ENCODE assay signal across 10 mouse cellular contexts in the genomic region with DNA sequence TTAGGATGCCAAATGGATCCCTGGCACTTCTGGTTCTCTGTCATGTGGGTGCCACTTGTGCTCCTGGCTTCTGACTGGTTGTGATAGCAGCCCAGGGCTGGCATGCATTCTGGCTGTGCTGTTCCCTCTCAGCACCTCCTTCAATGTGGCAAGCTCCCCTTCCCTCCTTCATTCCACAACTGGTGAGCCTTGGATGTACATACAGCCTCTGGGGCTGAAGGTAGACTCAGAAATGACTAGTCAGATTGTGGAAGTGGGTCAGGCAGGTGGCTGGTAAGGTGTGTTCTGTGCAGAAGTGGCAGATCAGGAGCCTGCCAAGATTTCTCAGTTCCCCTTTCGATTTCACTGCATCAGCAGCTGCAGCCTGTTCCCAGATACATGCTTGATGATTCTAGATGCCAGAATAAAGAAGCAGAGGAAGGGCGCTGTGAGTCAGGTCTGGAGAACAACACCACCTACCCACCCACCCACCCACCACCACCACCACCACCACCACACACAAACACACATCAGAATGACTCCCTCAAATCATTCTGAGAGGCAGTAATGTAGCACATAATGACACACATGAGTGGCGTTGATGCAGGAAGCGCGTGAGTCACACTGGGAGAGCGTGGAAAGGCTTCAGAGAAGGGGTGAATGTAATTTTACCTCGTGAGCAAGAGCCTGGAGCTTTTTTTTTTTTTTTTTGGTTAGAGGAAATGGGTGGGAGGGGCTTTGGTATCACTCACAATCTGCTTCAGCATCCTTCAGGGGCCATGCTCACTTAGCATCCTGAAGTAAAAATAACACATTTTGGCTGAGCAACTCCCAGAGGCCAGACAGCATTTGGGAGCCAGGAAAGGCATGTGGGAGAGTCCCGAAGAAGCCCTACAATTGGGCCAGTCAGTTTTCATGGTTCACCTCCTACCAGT.
DNase-seq lines count a peak whose midpoint lies in the region; ATAC-seq and TF ChIP-seq lines count a peak whose summit lies in the region.
"Had no signal": no experiment of that assay in that cellular context is flagged by ENCODE, and none has a peak within 500 bp of the region (broad histone marks: within the 10 kb centered on the region; RNA-seq: fewer than 3 reads in every experiment).

No protein-coding gene starts in this region.

- TF ChIP-seq POLR2A in olfactory bulb, adult 2 months (IDR thresholded peaks at IDR 0.05; ENCODE audit: insufficient read depth, low read depth, low read length) = no peak

- peak; percentile 6 for DNase-seq in forebrain, embryonic 14.5 days (ENCODE audit: low spot score)
- DNase-seq in T-cell, adult 2 months (ENCODE audit: low spot score) = peak; percentile 31
- DNase-seq in induced T-regulatory cell, adult 2 months (ENCODE audit: low read depth) = peak; percentile 58
- DNase-seq in kidney, postnatal 25 days = no peak
- DNase-seq in midbrain, embryonic 11.5 days (ENCODE audit: low spot score, missing footprints) = no peak

- no peak for TF ChIP-seq CTCF in olfactory bulb, adult 2 months (IDR thresholded peaks at IDR 0.05; ENCODE audit: insufficient read depth, low read depth, low read length)

- no peak overlapping the region for H3K4me2 ChIP-seq in forebrain, embryonic 14.5 days (ENCODE audit: low read length)
- no peak overlapping the region for H3K4me2 ChIP-seq in forebrain, embryonic 13.5 days
- no peak overlapping the region for H3K4me2 ChIP-seq in midbrain, embryonic 15.5 days
- no peak overlapping the region for H3K4me2 ChIP-seq in midbrain, embryonic 11.5 days
- H3K4me2 ChIP-seq: embryonic facial prominence, embryonic 13.5 days; limb, embryonic 15.5 days had no signal

- H3K4me3 ChIP-seq in forebrain, embryonic 14.5 days (ENCODE audit: low read depth, low read length) = no peak overlapping the region
- no peak overlapping the region for H3K4me3 ChIP-seq in forebrain, embryonic 13.5 days
- H3K4me3 ChIP-seq in olfactory bulb, adult 2 months (ENCODE audit: insufficient read depth, low read depth, low read length) = no peak overlapping the region
- H3K4me3 ChIP-seq in midbrain, embryonic 15.5 days = no peak overlapping the region
- no peak overlapping the region for H3K4me3 ChIP-seq in midbrain, embryonic 11.5 days (ENCODE audit: low read depth, low read length)
- H3K4me3 ChIP-seq: embryonic facial prominence, embryonic 13.5 days; limb, embryonic 15.5 days had no signal

- H3K27ac ChIP-seq in forebrain, embryonic 14.5 days (ENCODE audit: low read depth, low read length) = no peak overlapping the region
- H3K27ac ChIP-seq in forebrain, embryonic 13.5 days = no peak overlapping the region
- peak overlapping the region; percentile 90 for H3K27ac ChIP-seq in olfactory bulb, adult 2 months (ENCODE audit: insufficient read depth, low read depth, low read length)
- no peak overlapping the region for H3K27ac ChIP-seq in midbrain, embryonic 15.5 days
- no peak overlapping the region for H3K27ac ChIP-seq in midbrain, embryonic 11.5 days (ENCODE audit: low read depth, low read length)
- H3K27ac ChIP-seq: embryonic facial prominence, embryonic 13.5 days; limb, embryonic 15.5 days had no signal

- 82% methylated on average over 8 of the region's 8 CpGs for WGBS in forebrain, embryonic 14.5 days
- 81% methylated on average over 8 of the region's 8 CpGs for WGBS in forebrain, embryonic 13.5 days
- WGBS in olfactory bulb, adult 2 months = 36% methylated on average over 8 of the region's 8 CpGs
- WGBS in midbrain, embryonic 15.5 days = 72% methylated on average over 8 of the region's 8 CpGs
- 84% methylated on average over 8 of the region's 8 CpGs for WGBS in midbrain, embryonic 11.5 days

- no peaks in the 10 kb centered on the region for H3K4me1 ChIP-seq in forebrain, embryonic 14.5 days (ENCODE audit: control insufficient read depth, insufficient read depth, low read length)
- no peaks in the 10 kb centered on the region for H3K4me1 ChIP-seq in forebrain, embryonic 13.5 days
- peaks cover 4% of the 10 kb centered on the region for H3K4me1 ChIP-seq in olfactory bulb, adult 2 months (ENCODE audit: control insufficient read depth, insufficient read depth, low read length)
- H3K4me1 ChIP-seq in midbrain, embryonic 15.5 days = no peaks in the 10 kb centered on the region
- no peaks in the 10 kb centered on the region for H3K4me1 ChIP-seq in midbrain, embryonic 11.5 days (ENCODE audit: control insufficient read depth, insufficient read depth, low read length)
- H3K4me1 ChIP-seq: embryonic facial prominence, embryonic 13.5 days; limb, embryonic 15.5 days had no signal

- H3K27me3 ChIP-seq in forebrain, embryonic 14.5 days (replicated peaks; ENCODE audit: control insufficient read depth, insufficient read depth, low read length) = no peaks in the 10 kb centered on the region
- H3K27me3 ChIP-seq in forebrain, embryonic 13.5 days = no peaks in the 10 kb centered on the region
- H3K27me3 ChIP-seq in midbrain, embryonic 15.5 days (replicated peaks) = no peaks in the 10 kb centered on the region
- H3K27me3 ChIP-seq in midbrain, embryonic 11.5 days (ENCODE audit: control insufficient read depth, insufficient read depth, low read length) = no peaks in the 10 kb centered on the region
- H3K27me3 ChIP-seq: embryonic facial prominence, embryonic 13.5 days; limb, embryonic 15.5 days had no signal

- H3K9me3 ChIP-seq in forebrain, embryonic 14.5 days (replicated peaks; ENCODE audit: control insufficient read depth, low read length) = no peaks in the 10 kb centered on the region
- no peaks in the 10 kb centered on the region for H3K9me3 ChIP-seq in forebrain, embryonic 13.5 days (replicated peaks)
- H3K9me3 ChIP-seq in midbrain, embryonic 15.5 days = no peaks in the 10 kb centered on the region
- H3K9me3 ChIP-seq in midbrain, embryonic 11.5 days (ENCODE audit: control insufficient read depth, low read length) = no peaks in the 10 kb centered on the region
- H3K9me3 ChIP-seq: embryonic facial prominence, embryonic 13.5 days; limb, embryonic 15.5 days had no signal

- H3K9ac ChIP-seq in forebrain, embryonic 14.5 days (ENCODE audit: low read length) = no peak overlapping the region
- no peak overlapping the region for H3K9ac ChIP-seq in forebrain, embryonic 13.5 days
- H3K9ac ChIP-seq in midbrain, embryonic 15.5 days = no peak overlapping the region
- H3K9ac ChIP-seq in midbrain, embryonic 11.5 days (ENCODE audit: low read length) = no peak overlapping the region
- H3K9ac ChIP-seq: embryonic facial prominence, embryonic 13.5 days; limb, embryonic 15.5 days had no signal

- H3K36me3 ChIP-seq in forebrain, embryonic 14.5 days (ENCODE audit: control insufficient read depth, insufficient read depth, low read length) = no peaks in the 10 kb centered on the region
- no peaks in the 10 kb centered on the region for H3K36me3 ChIP-seq in forebrain, embryonic 13.5 days (ENCODE audit: poor library complexity, severe bottlenecking)
- no peaks in the 10 kb centered on the region for H3K36me3 ChIP-seq in midbrain, embryonic 15.5 days (replicated peaks)
- H3K36me3 ChIP-seq in midbrain, embryonic 11.5 days (ENCODE audit: control insufficient read depth, insufficient read depth, low read length) = no peaks in the 10 kb centered on the region
- H3K36me3 ChIP-seq: embryonic facial prominence, embryonic 13.5 days; limb, embryonic 15.5 days had no signal

- no peak for ATAC-seq in forebrain, embryonic 14.5 days
- ATAC-seq in forebrain, embryonic 13.5 days = no peak; the same call in 1 of the 2 replicates
- no peak for ATAC-seq in midbrain, embryonic 15.5 days (replicated peaks)
- no peak for ATAC-seq in midbrain, embryonic 11.5 days (ENCODE audit: low FRiP score)

Comparison
In these comparisons a context has a peak if more than half of its experiments do, and no peak if none do; other contexts are left out.
1. DNase-seq: peak in forebrain, embryonic 14.5 days (single experiment), T-cell, adult 2 months (single experiment) and induced T-regulatory cell, adult 2 months (single experiment); none in kidney, postnatal 25 days (0 of 2) and midbrain, embryonic 11.5 days (single experiment).